Mouse (Mus musculus): ENCODE data around the gene Emc10.

Gene Emc10

GRCm38 (mm10) chr7:44525126-44525832 lies 28.9 kb upstream of the Emc10 start:
- DNase-seq (ENCODE audit: low spot score), result no peak

GRCm38 (mm10) chr7:44524502-44524901 lies 28.2 kb upstream of the Emc10 start, which contains the start of gene Mybpc2:
Gene Mybpc2, minus strand, starts transcription at chr7:44524656.
- no peak for DNase-seq (ENCODE audit: low spot score)

GRCm38 (mm10) chr7:44523056-44523455 lies 26.7 kb upstream of the Emc10 start:
- no peak for DNase-seq (ENCODE audit: low spot score)

GRCm38 (mm10) chr7:44521710-44522109 lies 25.4 kb upstream of the Emc10 start:
- no peak for DNase-seq (ENCODE audit: low spot score)

GRCm38 (mm10) chr7:44520990-44521389 lies 24.7 kb upstream of the Emc10 start:
- DNase-seq (ENCODE audit: low spot score), result no peak

- no peak for DNase-seq (ENCODE audit: low spot score)
Observed at GRCm38 (mm10) chr7:44519240-44519913, 23.0 kb upstream of the Emc10 start.

- DNase-seq (ENCODE audit: low spot score), result no peak
Observed at GRCm38 (mm10) chr7:44507491-44507890, 11.2 kb upstream of the Emc10 start.

- DNase-seq (ENCODE audit: low spot score), result peak; percentile 57
Observed at GRCm38 (mm10) chr7:44501563-44502115, 5.3 kb upstream of the Emc10 start.

- DNase-seq (ENCODE audit: low spot score), result no peak
Observed at GRCm38 (mm10) chr7:44500046-44500445, 3.7 kb upstream of the Emc10 start.

- no peak for DNase-seq (ENCODE audit: low spot score)
Observed at GRCm38 (mm10) chr7:44498922-44499321, 2.6 kb upstream of the Emc10 start.

- DNase-seq (ENCODE audit: low spot score), result no peak
Observed at GRCm38 (mm10) chr7:44497361-44498055, 1.2 kb upstream of the Emc10 start.

GRCm38 (mm10) chr7:44496771-44497109 lies 411 bp upstream of the Emc10 start:
- no peak for DNase-seq (ENCODE audit: low spot score)

GRCm38 (mm10) chr7:44495086-44495485 lies 1.2 kb downstream of the Emc10 start:
- no peak for DNase-seq (ENCODE audit: low spot score)

- no peak for DNase-seq (ENCODE audit: low spot score)
Observed at GRCm38 (mm10) chr7:44494681-44495080, 1.6 kb downstream of the Emc10 start.

- no peak for DNase-seq (ENCODE audit: low spot score)
Observed at GRCm38 (mm10) chr7:44492166-44492826, 4.0 kb downstream of the Emc10 start.

- DNase-seq (ENCODE audit: low spot score), result no peak
Observed at GRCm38 (mm10) chr7:44491391-44491790, 4.9 kb downstream of the Emc10 start.

- DNase-seq (ENCODE audit: low spot score), result no peak
Observed at GRCm38 (mm10) chr7:44490281-44490680, 6.0 kb downstream of the Emc10 start.

- DNase-seq (ENCODE audit: low spot score), result no peak
Observed at GRCm38 (mm10) chr7:44488545-44488944, 7.8 kb downstream of the Emc10 start.

GRCm38 (mm10) chr7:44487936-44488335 lies 8.4 kb downstream of the Emc10 start:
- DNase-seq (ENCODE audit: low spot score), result no peak

GRCm38 (mm10) chr7:44486927-44487575 lies 9.3 kb downstream of the Emc10 start:
- no peak for DNase-seq (ENCODE audit: low spot score)

GRCm38 (mm10) chr7:44485572-44486195 lies 10.6 kb downstream of the Emc10 start:
- no peak for DNase-seq (ENCODE audit: low spot score)

Measured in layer of hippocampus, adult 9-10 months (tissue).